Mouse (Mus musculus): Measurements from ENCODE around the gene Aagab. TPM values are rescaled to one million over a fixed set of nuclear protein-coding genes. Genes with fewer than 3 reads are reported as not detected.

The Aagab gene
- polyA plus RNA-seq, 1 experiment from 2014 or later, result 48.3 TPM

DNA sequence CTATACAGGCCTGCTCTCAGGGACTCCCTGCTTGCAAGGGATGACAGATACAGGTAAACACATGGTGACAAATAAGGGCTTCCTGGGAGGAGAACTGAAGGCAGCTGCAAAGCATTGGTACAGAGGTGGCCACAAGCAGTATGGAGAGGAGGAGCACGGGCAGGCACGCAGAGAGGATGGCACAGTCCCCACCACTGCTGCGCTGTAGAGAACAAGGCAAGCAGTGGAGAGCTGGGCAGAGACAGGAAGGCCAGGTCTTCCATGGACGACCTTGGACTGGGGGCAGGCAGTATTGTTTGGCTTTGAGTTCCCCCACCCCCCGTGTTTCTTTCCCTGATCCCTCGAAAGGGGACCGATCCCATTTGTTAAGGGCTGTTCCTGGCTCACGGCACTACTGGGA is 42.6 kb downstream of the Aagab start:
- no peaks in the 10 kb centered on the region for H3K9me3 ChIP-seq (ENCODE audit: control insufficient read depth, low read length)
- H3K27ac ChIP-seq (ENCODE audit: low read depth, low read length), result no peak overlapping the region
- H3K27me3 ChIP-seq (ENCODE audit: control insufficient read depth, insufficient read depth, low read length), result no peaks in the 10 kb centered on the region
- no peak overlapping the region for H3K4me2 ChIP-seq (ENCODE audit: low read depth, low read length, severe bottlenecking)
- H3K36me3 ChIP-seq (ENCODE audit: control insufficient read depth, insufficient read depth, low read length), result no peaks in the 10 kb centered on the region; the same call in 1 of the 2 replicates
- no peaks in the 10 kb centered on the region for H3K4me1 ChIP-seq (replicated peaks; ENCODE audit: control insufficient read depth, insufficient read depth, low read length)
- WGBS, result 88% methylated on average over 8 of the region's 8 CpGs
- H3K9ac ChIP-seq (ENCODE audit: low read length), result no peak overlapping the region
- DNase-seq (ENCODE audit: low spot score) (no peak), ATAC-seq (replicated peaks; ENCODE audit: low FRiP score) (no peak)
- H3K4me3 ChIP-seq (ENCODE audit: low read depth, low read length), result no peak overlapping the region

DNA sequence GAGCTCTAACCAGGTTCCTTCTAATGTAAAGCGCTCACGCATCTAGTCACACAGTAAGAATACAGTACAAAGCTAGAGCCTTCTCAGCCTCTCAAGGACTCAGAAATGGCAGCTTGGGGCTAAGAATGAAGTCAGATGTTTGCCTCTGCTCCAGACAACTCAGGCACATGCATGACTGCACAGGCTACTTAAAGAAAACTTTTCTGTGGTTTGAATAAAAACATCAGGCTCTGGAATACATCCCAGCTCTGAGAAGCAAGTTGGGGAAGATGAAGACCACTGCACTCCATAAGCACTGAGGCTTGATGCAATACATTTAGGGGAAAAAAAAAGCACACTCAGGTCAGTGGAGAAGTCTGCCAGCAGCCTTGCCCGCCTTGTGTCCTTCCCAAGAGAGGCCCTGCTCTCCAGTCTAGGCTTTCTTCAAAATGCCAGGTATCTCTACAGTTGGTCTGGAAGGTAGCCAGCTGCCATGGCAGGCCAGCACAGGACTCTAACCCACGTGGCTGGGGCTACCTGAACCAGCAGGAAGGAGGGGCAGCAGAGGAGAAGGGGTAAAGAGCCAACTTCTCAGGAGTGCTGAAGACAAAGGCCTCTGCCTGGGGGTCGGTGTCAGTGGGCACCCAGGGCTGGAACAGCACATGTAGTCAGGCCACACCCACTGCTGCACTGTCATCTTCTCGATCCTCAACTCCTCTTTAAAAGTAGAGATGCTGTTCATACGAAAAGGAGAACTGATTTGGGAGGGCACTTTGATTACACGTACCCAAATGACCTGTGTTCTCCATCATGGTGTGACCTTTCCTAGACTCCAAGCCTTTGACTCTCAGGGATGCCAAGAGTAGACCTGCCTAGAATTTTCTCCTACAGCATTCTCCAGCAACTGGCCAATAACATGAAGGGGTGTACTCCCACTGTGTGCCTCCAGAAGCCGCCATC is 45.4 kb downstream of the Aagab start:
- Histone ChIP-seq H3K4me1 (replicated peaks; ENCODE audit: control insufficient read depth, insufficient read depth, low read length) (no peaks in the 10 kb centered on the region), H3K4me2 (ENCODE audit: low read depth, low read length, severe bottlenecking) (no peak overlapping the region), H3K4me3 (ENCODE audit: low read depth, low read length) (no peak overlapping the region), H3K9me3 (ENCODE audit: control insufficient read depth, low read length) (no peaks in the 10 kb centered on the region), H3K27me3 (ENCODE audit: control insufficient read depth, insufficient read depth, low read length) (no peaks in the 10 kb centered on the region), H3K9ac (ENCODE audit: low read length) (no peak overlapping the region), H3K36me3 (ENCODE audit: control insufficient read depth, insufficient read depth, low read length) (no peaks in the 10 kb centered on the region; the same call in 1 of the 2 replicates), H3K27ac (ENCODE audit: low read depth, low read length) (no peak overlapping the region)
- no peak for DNase-seq (ENCODE audit: low spot score)
- ATAC-seq (replicated peaks; ENCODE audit: low FRiP score), result no peak
- WGBS, result 79% methylated on average over 9 of the region's 9 CpGs

DNA sequence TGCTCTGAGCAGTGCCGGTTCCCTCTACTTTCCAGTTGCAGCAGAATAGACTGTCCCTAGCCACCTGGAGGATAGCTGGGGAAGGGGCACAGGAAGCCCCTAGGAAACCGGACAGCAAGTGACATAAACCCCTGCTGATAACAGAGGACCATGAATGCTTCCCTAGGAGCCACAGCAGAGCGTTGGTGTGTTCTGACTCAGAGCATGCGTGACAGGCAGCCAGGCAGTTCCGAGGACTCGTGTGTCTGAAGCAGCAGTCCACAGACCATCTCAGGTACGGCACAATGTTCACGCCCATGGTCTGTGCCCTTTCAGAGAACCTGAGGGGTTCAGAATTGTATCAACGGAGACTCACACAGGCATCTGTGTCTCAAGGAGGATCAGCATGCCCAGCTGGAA is 46.1 kb downstream of the Aagab start:
- no peak overlapping the region for H3K4me3 ChIP-seq (ENCODE audit: low read depth, low read length)
- H3K27me3 ChIP-seq (ENCODE audit: control insufficient read depth, insufficient read depth, low read length), result no peaks in the 10 kb centered on the region
- H3K4me1 ChIP-seq (replicated peaks; ENCODE audit: control insufficient read depth, insufficient read depth, low read length), result peaks cover 3% of the 10 kb centered on the region; the same call in 1 of the 2 replicates
- no peak for ATAC-seq (replicated peaks; ENCODE audit: low FRiP score)
- H3K9me3 ChIP-seq (ENCODE audit: control insufficient read depth, low read length), result no peaks in the 10 kb centered on the region
- H3K4me2 ChIP-seq (ENCODE audit: low read depth, low read length, severe bottlenecking), result no peak overlapping the region
- no peaks in the 10 kb centered on the region; the same call in 1 of the 2 replicates for H3K36me3 ChIP-seq (ENCODE audit: control insufficient read depth, insufficient read depth, low read length)
- H3K9ac ChIP-seq (ENCODE audit: low read length), result no peak overlapping the region
- 86% methylated on average over 9 of the region's 9 CpGs for WGBS
- DNase-seq (ENCODE audit: low spot score), result no peak
- no peak overlapping the region for H3K27ac ChIP-seq (ENCODE audit: low read depth, low read length)

DNA sequence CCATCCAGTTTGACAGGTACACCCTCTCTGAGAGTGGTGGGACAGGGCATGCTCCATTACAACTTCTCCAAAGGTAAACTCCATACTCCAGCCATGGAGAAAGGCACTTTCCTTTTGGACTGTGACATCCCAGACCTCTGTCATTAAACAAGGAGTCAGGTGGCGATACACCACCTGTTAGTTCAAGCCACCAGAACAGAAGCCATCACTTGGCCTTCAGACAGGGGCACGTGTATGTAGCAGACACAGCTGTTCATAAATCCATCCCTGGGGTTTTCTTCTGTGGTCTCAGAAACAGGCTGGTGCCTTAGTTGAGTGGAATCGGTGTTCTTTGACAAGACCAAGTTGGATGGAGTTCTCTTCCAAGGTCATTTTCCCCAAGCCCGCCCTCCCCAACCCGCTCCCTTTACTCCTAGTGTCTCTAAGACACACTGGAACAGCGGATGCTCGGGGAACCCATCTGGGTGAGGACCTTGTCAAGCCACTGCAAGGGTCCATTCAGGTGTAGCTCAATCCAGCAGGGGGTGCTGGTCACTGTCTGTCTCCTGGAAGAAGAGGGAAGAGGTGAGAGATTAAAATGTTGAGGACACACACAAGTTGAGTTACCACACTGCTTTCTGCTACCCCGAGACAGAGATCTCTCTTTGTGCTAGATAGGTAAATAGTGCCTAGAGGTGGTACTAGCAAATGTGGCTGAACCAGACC is 47.5 kb downstream of the Aagab start:
- Histone ChIP-seq H3K4me2 (ENCODE audit: low read depth, low read length, severe bottlenecking) (no peak overlapping the region), H3K4me1 (replicated peaks; ENCODE audit: control insufficient read depth, insufficient read depth, low read length) (peaks cover 6% of the 10 kb centered on the region; the same call in 1 of the 2 replicates), H3K27ac (ENCODE audit: low read depth, low read length) (no peak overlapping the region), H3K9ac (ENCODE audit: low read length) (no peak overlapping the region), H3K27me3 (ENCODE audit: control insufficient read depth, insufficient read depth, low read length) (no peaks in the 10 kb centered on the region), H3K9me3 (ENCODE audit: control insufficient read depth, low read length) (no peaks in the 10 kb centered on the region), H3K36me3 (ENCODE audit: control insufficient read depth, insufficient read depth, low read length) (no peaks in the 10 kb centered on the region; the same call in 1 of the 2 replicates), H3K4me3 (ENCODE audit: low read depth, low read length) (no peak overlapping the region)
- DNase-seq (ENCODE audit: low spot score) (no peak), ATAC-seq (replicated peaks; ENCODE audit: low FRiP score) (no peak)
- 91% methylated on average over 8 of the region's 8 CpGs for WGBS

DNA sequence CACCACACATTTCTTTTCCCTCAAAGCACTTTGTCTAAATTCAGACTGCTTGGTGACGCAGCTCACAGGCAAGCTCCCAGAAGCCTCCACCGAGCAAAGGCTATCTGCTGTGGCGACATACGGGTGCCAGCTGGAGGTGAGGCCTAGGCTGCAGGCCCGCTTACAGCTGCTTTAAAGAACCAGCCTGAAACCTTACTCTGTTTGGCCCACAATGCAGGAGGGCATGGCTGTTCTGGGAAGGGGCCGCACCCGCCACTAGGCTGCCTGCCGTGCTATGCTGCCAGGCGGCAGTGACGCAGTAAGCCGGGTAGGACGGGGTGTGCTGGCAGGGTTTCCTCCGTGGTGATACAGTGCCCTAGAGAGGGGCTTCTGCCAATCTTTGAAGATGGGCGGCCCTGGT is 48.4 kb downstream of the Aagab start:
- Histone ChIP-seq H3K9ac (ENCODE audit: low read length) (no peak overlapping the region), H3K4me3 (ENCODE audit: low read depth, low read length) (no peak overlapping the region), H3K9me3 (ENCODE audit: control insufficient read depth, low read length) (no peaks in the 10 kb centered on the region), H3K27ac (ENCODE audit: low read depth, low read length) (no peak overlapping the region), H3K36me3 (ENCODE audit: control insufficient read depth, insufficient read depth, low read length) (no peaks in the 10 kb centered on the region; the same call in 1 of the 2 replicates), H3K4me2 (ENCODE audit: low read depth, low read length, severe bottlenecking) (no peak overlapping the region), H3K4me1 (replicated peaks; ENCODE audit: control insufficient read depth, insufficient read depth, low read length) (peaks cover 6% of the 10 kb centered on the region; the same call in 1 of the 2 replicates), H3K27me3 (ENCODE audit: control insufficient read depth, insufficient read depth, low read length) (no peaks in the 10 kb centered on the region)
- ATAC-seq (replicated peaks; ENCODE audit: low FRiP score), result no peak
- no peak for DNase-seq (ENCODE audit: low spot score)
- 92% methylated on average over 14 of the region's 14 CpGs for WGBS

DNA sequence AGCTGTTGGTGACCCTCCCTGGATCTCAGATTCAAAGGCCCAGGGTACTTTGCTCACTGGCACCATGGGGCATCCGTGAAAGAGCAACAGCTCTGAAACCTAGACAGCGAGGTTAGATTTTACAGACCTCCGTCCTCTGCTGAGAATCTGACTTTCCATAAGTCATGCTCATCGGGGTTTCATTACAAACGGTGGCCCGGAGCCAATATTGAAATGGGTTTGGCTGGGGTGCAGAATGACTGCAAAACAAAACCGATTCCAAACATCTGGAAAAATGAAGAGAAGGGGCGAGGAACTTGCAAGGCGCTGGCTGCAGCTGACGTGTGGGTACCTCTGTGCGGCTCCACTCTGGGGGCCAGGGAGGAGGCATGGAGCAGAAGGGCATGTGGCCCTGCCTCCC is 49.1 kb downstream of the Aagab start:
- H3K9ac ChIP-seq (ENCODE audit: low read length), result no peak overlapping the region
- H3K27me3 ChIP-seq (ENCODE audit: control insufficient read depth, insufficient read depth, low read length), result no peaks in the 10 kb centered on the region
- ATAC-seq (replicated peaks; ENCODE audit: low FRiP score) (no peak), DNase-seq (ENCODE audit: low spot score) (no peak)
- 93% methylated on average over 11 of the region's 11 CpGs for WGBS
- no peaks in the 10 kb centered on the region; the same call in 1 of the 2 replicates for H3K36me3 ChIP-seq (ENCODE audit: control insufficient read depth, insufficient read depth, low read length)
- no peak overlapping the region for H3K27ac ChIP-seq (ENCODE audit: low read depth, low read length)
- peaks cover 6% of the 10 kb centered on the region; the same call in 1 of the 2 replicates for H3K4me1 ChIP-seq (replicated peaks; ENCODE audit: control insufficient read depth, insufficient read depth, low read length)
- H3K9me3 ChIP-seq (ENCODE audit: control insufficient read depth, low read length), result no peaks in the 10 kb centered on the region
- H3K4me3 ChIP-seq (ENCODE audit: low read depth, low read length), result no peak overlapping the region
- no peak overlapping the region for H3K4me2 ChIP-seq (ENCODE audit: low read depth, low read length, severe bottlenecking)

DNA sequence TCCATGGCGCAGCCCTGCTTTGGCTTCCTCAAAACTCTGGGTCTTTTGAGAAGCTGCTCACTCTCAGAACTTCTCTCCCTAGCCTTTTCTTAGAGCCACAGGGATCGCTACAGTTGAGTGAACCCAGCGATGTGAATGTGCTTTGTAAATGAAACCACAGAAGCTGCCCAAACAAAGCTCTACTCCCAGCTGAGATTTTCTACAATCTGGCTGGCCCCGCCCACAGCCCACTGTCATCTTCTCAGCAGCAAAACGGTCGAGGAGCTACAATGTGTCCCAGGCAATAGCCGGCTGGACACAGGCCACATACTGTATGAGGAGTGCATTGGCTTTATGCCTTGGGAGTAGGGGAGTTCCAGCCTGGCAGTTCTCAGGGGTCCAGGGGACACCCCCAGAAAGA is 51.2 kb downstream of the Aagab start:
- WGBS, result 20% methylated on average over 7 of the region's 7 CpGs
- ATAC-seq (replicated peaks; ENCODE audit: low FRiP score) (0 out of 2 replicates have a peak, but pooled peaks have one; percentile 12), DNase-seq (ENCODE audit: low spot score) (peak; percentile 64)
- no peak overlapping the region for H3K4me2 ChIP-seq (ENCODE audit: low read depth, low read length, severe bottlenecking)
- peaks cover 6% of the 10 kb centered on the region; the same call in 1 of the 2 replicates for H3K4me1 ChIP-seq (replicated peaks; ENCODE audit: control insufficient read depth, insufficient read depth, low read length)
- no peaks in the 10 kb centered on the region for H3K9me3 ChIP-seq (ENCODE audit: control insufficient read depth, low read length)
- no peak overlapping the region for H3K4me3 ChIP-seq (ENCODE audit: low read depth, low read length)
- no peaks in the 10 kb centered on the region for H3K27me3 ChIP-seq (ENCODE audit: control insufficient read depth, insufficient read depth, low read length)
- H3K9ac ChIP-seq (ENCODE audit: low read length), result no peak overlapping the region
- peak overlapping the region; percentile 58; the same call in 1 of the 2 replicates for H3K27ac ChIP-seq (ENCODE audit: low read depth, low read length)
- H3K36me3 ChIP-seq (ENCODE audit: control insufficient read depth, insufficient read depth, low read length), result no peaks in the 10 kb centered on the region; the same call in 1 of the 2 replicates

DNA sequence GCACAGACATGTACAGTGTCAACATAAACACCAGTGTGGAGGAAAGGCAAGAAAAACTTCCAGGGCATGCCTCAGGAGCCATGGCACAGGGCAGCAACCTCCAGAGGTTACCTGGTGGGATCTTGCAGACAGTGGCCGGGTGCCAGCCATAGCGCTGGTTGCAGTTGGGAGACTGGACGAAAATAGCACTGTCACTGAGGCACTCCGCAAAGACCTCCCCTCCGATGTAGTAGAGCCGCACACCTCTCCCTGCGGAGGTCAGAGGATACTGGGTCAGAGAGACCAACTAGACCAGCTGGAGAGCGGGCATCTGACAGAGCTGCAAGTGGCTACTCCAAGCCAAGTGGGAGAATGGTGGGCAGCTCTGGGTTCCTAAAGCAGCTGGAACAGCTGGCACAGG is 52.1 kb downstream of the Aagab start:
- DNase-seq (ENCODE audit: low spot score), result no peak
- 98% methylated on average over 8 of the region's 8 CpGs for WGBS
- no peak overlapping the region for H3K9ac ChIP-seq (ENCODE audit: low read length)

More for the DNA sequence above, 52.1 kb downstream of the Aagab start:
- no peak overlapping the region for H3K4me2 ChIP-seq (ENCODE audit: low read depth, low read length, severe bottlenecking)
- no peaks in the 10 kb centered on the region for H3K9me3 ChIP-seq (ENCODE audit: control insufficient read depth, low read length)
- H3K4me1 ChIP-seq (replicated peaks; ENCODE audit: control insufficient read depth, insufficient read depth, low read length), result peaks cover 6% of the 10 kb centered on the region; the same call in 1 of the 2 replicates
- ATAC-seq (replicated peaks; ENCODE audit: low FRiP score), result no peak
- no peaks in the 10 kb centered on the region; the same call in 1 of the 2 replicates for H3K36me3 ChIP-seq (ENCODE audit: control insufficient read depth, insufficient read depth, low read length)
- H3K4me3 ChIP-seq (ENCODE audit: low read depth, low read length), result no peak overlapping the region
- H3K27ac ChIP-seq (ENCODE audit: low read depth, low read length), result no peak overlapping the region
- H3K27me3 ChIP-seq (ENCODE audit: control insufficient read depth, insufficient read depth, low read length), result no peaks in the 10 kb centered on the region
